Mouse (Mus musculus) erythroid progenitor cell, adult 5-6 weeks (primary cell): ENCODE data around the gene Slc44a2. TPM values are rescaled to one million over a fixed set of nuclear protein-coding genes. Genes with fewer than 3 reads are reported as not detected.

Source experiments
- ATAC-seq: replicated peaks from 2 replicates; pipeline ENCODE4 v1.8.0; 2016; ENCODE audit warnings: moderate number of reproducible peaks, mild to moderate bottlenecking, moderate TSS enrichment, inconsistent platforms; ENCODE audit not compliant: poor library complexity, low FRiP score, severe bottlenecking
- total RNA-seq, 2 experiments: library from RNA; stranded (forward) in 1 of 2; stranded (reverse) in 1 of 2; fragments of 150-400 nt in 1 of 2; fragments of 186-747, 209-891 nt in 1 of 2; gene quantifications; 2 replicates each; pipeline versions ENCODE4 v1.2.3 to v1.2.4; 2015 to 2017; ENCODE audit warnings: low replicate concordance in 2 of 2

Gene Slc44a2
- total RNA-seq, 2 experiments from 2014 or later, result 15.9 to 22.3 TPM

GRCm38 (mm10) chr9:21367357-21368111, 47.0 kb downstream of the Slc44a2 start, which contains the start of gene Ilf3:
Ilf3 (plus strand) TSS chr9:21367871.
- peak; percentile 92 for ATAC-seq

GRCm38 (mm10) chr9:21368131-21368584, 47.7 kb downstream of the Slc44a2 start:
- ATAC-seq, result peak; percentile 17

- no peak for ATAC-seq
These were observed 48.6 kb downstream of the Slc44a2 start for GRCm38 (mm10) chr9:21369080-21369479.

GRCm38 (mm10) chr9:21370876-21371275, 50.4 kb downstream of the Slc44a2 start:
- ATAC-seq, result no peak

- no peak for ATAC-seq
These were observed 52.0 kb downstream of the Slc44a2 start for GRCm38 (mm10) chr9:21372508-21372907.

GRCm38 (mm10) chr9:21379195-21379594, 58.7 kb downstream of the Slc44a2 start:
- 0 out of 2 replicates have a peak, but pooled peaks have one; percentile 8 for ATAC-seq

- no peak for ATAC-seq
These were observed 60.4 kb downstream of the Slc44a2 start for GRCm38 (mm10) chr9:21380868-21381267.

GRCm38 (mm10) chr9:21383966-21384365, 63.5 kb downstream of the Slc44a2 start:
- no peak for ATAC-seq

- ATAC-seq, result no peak
These were observed 72.2 kb downstream of the Slc44a2 start for GRCm38 (mm10) chr9:21392646-21393175.

- ATAC-seq, result no peak
These were observed 75.2 kb downstream of the Slc44a2 start for GRCm38 (mm10) chr9:21395692-21396091.

GRCm38 (mm10) chr9:21397170-21397569, 76.7 kb downstream of the Slc44a2 start:
- no peak for ATAC-seq

GRCm38 (mm10) chr9:21401042-21401441, 80.5 kb downstream of the Slc44a2 start:
- no peak for ATAC-seq

GRCm38 (mm10) chr9:21402764-21403253, 82.3 kb downstream of the Slc44a2 start:
- ATAC-seq, result no peak

- no peak for ATAC-seq
These were observed 83.2 kb downstream of the Slc44a2 start for GRCm38 (mm10) chr9:21403745-21404144.

Other genes with a start within 250 kb of the Slc44a2 start
- gene Gm49373, start 247.6 kb upstream of the Slc44a2 start, total RNA-seq (2015; ENCODE audit: low replicate concordance), result not detected in 2 replicates
- not detected in 2 replicates for gene Gm49373, start 247.6 kb upstream of the Slc44a2 start, total RNA-seq (2017; ENCODE audit: low replicate concordance)
- gene Fdx1l, start 247.1 kb upstream of the Slc44a2 start, total RNA-seq (2015; ENCODE audit: low replicate concordance), result 13.0 and 19.8 TPM in 2 replicates
- gene Fdx1l, start 247.1 kb upstream of the Slc44a2 start, total RNA-seq (2017; ENCODE audit: low replicate concordance), result 7.8 and 19.7 TPM in 2 replicates
- 30.6 and 34.0 TPM in 2 replicates for gene Gm38431, start 228.7 kb upstream of the Slc44a2 start, total RNA-seq (2015; ENCODE audit: low replicate concordance)
- 4.2 TPM in 1 of 2 replicates, not detected in the other for gene Gm38431, start 228.7 kb upstream of the Slc44a2 start, total RNA-seq (2017; ENCODE audit: low replicate concordance)
- 18.4 and 23.4 TPM in 2 replicates for gene Raver1, start 228.7 kb upstream of the Slc44a2 start, total RNA-seq (2015; ENCODE audit: low replicate concordance)
- 21.1 and 32.5 TPM in 2 replicates for gene Raver1, start 228.7 kb upstream of the Slc44a2 start, total RNA-seq (2017; ENCODE audit: low replicate concordance)
- 2.5 and 5.0 TPM in 2 replicates for gene Tyk2, start 189.5 kb upstream of the Slc44a2 start, total RNA-seq (2015; ENCODE audit: low replicate concordance)
- 4.7 and 5.0 TPM in 2 replicates for gene Tyk2, start 189.5 kb upstream of the Slc44a2 start, total RNA-seq (2017; ENCODE audit: low replicate concordance)
- gene Cdc37, start 170.7 kb upstream of the Slc44a2 start, total RNA-seq (2015; ENCODE audit: low replicate concordance), result 28.9 and 42.9 TPM in 2 replicates
- 68.0 and 76.5 TPM in 2 replicates for gene Cdc37, start 170.7 kb upstream of the Slc44a2 start, total RNA-seq (2017; ENCODE audit: low replicate concordance)
- gene Pde4a, start 155.0 kb upstream of the Slc44a2 start, total RNA-seq (2015; ENCODE audit: low replicate concordance), result 4.6 TPM in 1 of 2 replicates, not detected in the other
- 0.15 and 0.39 TPM in 2 replicates for gene Pde4a, start 155.0 kb upstream of the Slc44a2 start, total RNA-seq (2017; ENCODE audit: low replicate concordance)
- 13.8 and 25.2 TPM in 2 replicates for gene Keap1, start 81.3 kb upstream of the Slc44a2 start, total RNA-seq (2015; ENCODE audit: low replicate concordance)
- gene Keap1, start 81.3 kb upstream of the Slc44a2 start, total RNA-seq (2017; ENCODE audit: low replicate concordance), result 37.0 and 44.7 TPM in 2 replicates
- gene S1pr5, start 72.3 kb upstream of the Slc44a2 start, total RNA-seq (2015; ENCODE audit: low replicate concordance), result 2.5 TPM in 1 of 2 replicates, not detected in the other
- gene S1pr5, start 72.3 kb upstream of the Slc44a2 start, total RNA-seq (2017; ENCODE audit: low replicate concordance), result 0.13 and 0.53 TPM in 2 replicates
- gene Atg4d, start 55.4 kb upstream of the Slc44a2 start, total RNA-seq (2015; ENCODE audit: low replicate concordance), result 49.4 and 49.5 TPM in 2 replicates
- 73.9 and 162 TPM in 2 replicates for gene Atg4d, start 55.4 kb upstream of the Slc44a2 start, total RNA-seq (2017; ENCODE audit: low replicate concordance)
- 19.7 and 49.4 TPM in 2 replicates for gene Kri1, start 32.7 kb upstream of the Slc44a2 start, total RNA-seq (2015; ENCODE audit: low replicate concordance)
- 18.2 and 48.8 TPM in 2 replicates for gene Kri1, start 32.7 kb upstream of the Slc44a2 start, total RNA-seq (2017; ENCODE audit: low replicate concordance)
- 305 and 325 TPM in 2 replicates for gene Cdkn2d, start 29.3 kb upstream of the Slc44a2 start, total RNA-seq (2015; ENCODE audit: low replicate concordance)
- 151 and 194 TPM in 2 replicates for gene Cdkn2d, start 29.3 kb upstream of the Slc44a2 start, total RNA-seq (2017; ENCODE audit: low replicate concordance)
- gene Ap1m2, start 8.4 kb upstream of the Slc44a2 start, total RNA-seq (2015; ENCODE audit: low replicate concordance), result 0.36 and 0.84 TPM in 2 replicates
- gene Ap1m2, start 8.4 kb upstream of the Slc44a2 start, total RNA-seq (2017; ENCODE audit: low replicate concordance), result not detected in 2 replicates
- 31.4 and 34.8 TPM in 2 replicates for gene Ilf3, start 47.2 kb downstream of the Slc44a2 start, total RNA-seq (2015; ENCODE audit: low replicate concordance)
- gene Ilf3, start 47.2 kb downstream of the Slc44a2 start, total RNA-seq (2017; ENCODE audit: low replicate concordance), result 29.6 and 32.8 TPM in 2 replicates
- 4.7 TPM in 1 of 2 replicates, not detected in the other for gene Qtrt1, start 91.1 kb downstream of the Slc44a2 start, total RNA-seq (2015; ENCODE audit: low replicate concordance)
- gene Qtrt1, start 91.1 kb downstream of the Slc44a2 start, total RNA-seq (2017; ENCODE audit: low replicate concordance), result 0.98 and 4.0 TPM in 2 replicates
- 129 and 138 TPM in 2 replicates for gene Dnm2, start 104.2 kb downstream of the Slc44a2 start, total RNA-seq (2015; ENCODE audit: low replicate concordance)
- gene Dnm2, start 104.2 kb downstream of the Slc44a2 start, total RNA-seq (2017; ENCODE audit: low replicate concordance), result 181 and 184 TPM in 2 replicates
- 6.7 TPM in 1 of 2 replicates, not detected in the other for gene Tmed1, start 189.6 kb downstream of the Slc44a2 start, total RNA-seq (2015; ENCODE audit: low replicate concordance)
- 1.8 and 2.0 TPM in 2 replicates for gene Tmed1, start 189.6 kb downstream of the Slc44a2 start, total RNA-seq (2017; ENCODE audit: low replicate concordance)
- gene AB124611, start 205.5 kb downstream of the Slc44a2 start, total RNA-seq (2015; ENCODE audit: low replicate concordance), result 35.0 and 42.3 TPM in 2 replicates
- gene AB124611, start 205.5 kb downstream of the Slc44a2 start, total RNA-seq (2017; ENCODE audit: low replicate concordance), result 17.2 and 18.6 TPM in 2 replicates
- 137 and 146 TPM in 2 replicates for gene Carm1, start 226.2 kb downstream of the Slc44a2 start, total RNA-seq (2015; ENCODE audit: low replicate concordance)
- 95.5 and 100 TPM in 2 replicates for gene Carm1, start 226.2 kb downstream of the Slc44a2 start, total RNA-seq (2017; ENCODE audit: low replicate concordance)